Mouse (Mus musculus): Measurements from ENCODE around the gene Phc2.

DNA sequence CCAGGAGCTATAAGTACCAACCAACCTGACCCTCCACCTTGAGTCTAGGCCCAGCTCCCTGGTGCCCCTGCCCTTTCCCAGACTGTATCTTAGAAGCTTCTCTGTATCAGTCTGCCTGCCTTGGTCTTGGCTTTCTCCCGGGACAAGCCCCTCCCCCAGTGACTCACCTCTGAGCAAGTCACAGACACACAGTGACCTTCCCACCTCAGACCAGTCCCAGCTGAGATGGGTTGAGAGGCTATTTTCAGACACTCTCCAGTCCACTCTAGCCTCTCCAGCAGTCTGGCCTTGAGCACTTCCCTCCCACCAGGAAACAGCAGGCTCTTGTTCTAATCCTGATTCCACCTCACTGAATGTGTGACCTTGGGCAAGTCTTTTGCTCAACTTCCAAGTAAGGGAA, 139.2 kb downstream of the Phc2 start:
- no peak for TF ChIP-seq CTCF (IDR thresholded peaks at IDR 0.05)
- TF ChIP-seq POLR2A (IDR thresholded peaks at IDR 0.05; ENCODE audit: insufficient read depth, low read depth, low read length) = no peak
